Mouse (Mus musculus): ENCODE measurements around the gene AA792892.
"Not testable (repeated sequence)": the region's sequence is repeated elsewhere in the genome, so short reads cannot be mapped to it uniquely, and the experiment has no call there.

AA792892 gene

GRCm38 (mm10) chr5:94339449-94339848, at the start of gene AA792892:
Gene AA792892 (plus strand): TSS chr5:94339749.
- in situ Hi-C loops (cut with MboI, MseI), result not testable (repeated sequence)

GRCm38 (mm10) chr5:94306696-94307095, 32.9 kb upstream of the AA792892 start, which contains the start of gene A430089I19Rik:
Gene A430089I19Rik (minus strand): TSS chr5:94306796.
- in situ Hi-C loops (cut with MboI, MseI), result not testable (repeated sequence)

- in situ Hi-C loops (cut with MboI, MseI), result not testable (repeated sequence)
Measured at GRCm38 (mm10) chr5:94314135-94314534, 25.4 kb upstream of the AA792892 start, which contains the start of gene Gm6502. Gene Gm6502 (plus strand): TSS chr5:94314435.
